Mouse (Mus musculus) neural tube, embryonic 11.5 days (tissue): ENCODE measurements around the gene Kat7. TPM values are rescaled to one million over a fixed set of nuclear protein-coding genes. Genes with fewer than 3 reads are reported as not detected.

ENCODE experiments used
- ATAC-seq: fragments of 200-750 bp; cut with Nextera tagmentation; 2 replicates; pipeline ENCODE4 v1.8.0; 2017; ENCODE audit warnings: moderate number of reproducible peaks, mild to moderate bottlenecking, moderate TSS enrichment, moderate library complexity; ENCODE audit not compliant: insufficient read depth, low FRiP score, low TSS enrichment
- DNase-seq: peaks from one replicate; pipeline ENCODE4 v3.0.0-alpha.2; 2015; ENCODE audit warnings: low spot score
- H3K27ac ChIP-seq: fragments of 300-500 bp; sonication (generic); 2 replicates; pipeline ENCODE4 v1.5.1; 2014; ENCODE audit warnings: low read depth, mild to moderate bottlenecking, low read length
- H3K27me3 ChIP-seq: fragments of 300-500 bp; sonication (generic); 2 replicates; pipeline ENCODE4 v1.6.1; 2014; ENCODE audit warnings: mild to moderate bottlenecking, low read length, mixed read lengths; ENCODE audit not compliant: control insufficient read depth, insufficient read depth
- H3K36me3 ChIP-seq: fragments of 300-500 bp; sonication (generic); 2 replicates; pipeline ENCODE4 v1.6.1; 2014; ENCODE audit warnings: mild to moderate bottlenecking, low read length, moderate library complexity, mixed read lengths; ENCODE audit not compliant: control insufficient read depth, insufficient read depth
- H3K4me1 ChIP-seq: fragments of 300-500 bp; sonication (generic); 2 replicates; pipeline ENCODE4 v1.6.1; 2014; ENCODE audit warnings: low read length, mixed read lengths; ENCODE audit not compliant: control insufficient read depth, insufficient read depth
- H3K4me2 ChIP-seq: fragments of 300-500 bp; sonication (generic); 2 replicates; pipeline ENCODE4 v1.6.1; 2014; ENCODE audit warnings: low read depth, mild to moderate bottlenecking, moderate library complexity
- H3K4me3 ChIP-seq: fragments of 300-500 bp; sonication (generic); 2 replicates; pipeline ENCODE4 v1.5.1; 2014; ENCODE audit warnings: low read depth, low read length
- H3K9ac ChIP-seq: fragments of 300-500 bp; sonication (generic); 2 replicates; pipeline ENCODE4 v1.6.1; 2014; ENCODE audit warnings: mild to moderate bottlenecking, low read length
- H3K9me3 ChIP-seq: fragments of 300-500 bp; sonication (generic); 2 replicates; pipeline ENCODE4 v1.6.1; 2016; ENCODE audit warnings: low read length; ENCODE audit not compliant: control insufficient read depth
- WGBS: fragments of 180-500 bp; shearing (Covaris S2); extraction: QIAGEN DNeasy Blood & Tissue Kit; methylation state at CpG from one replicate; pipeline ENCODE4 v1.1.7; 2014; 5-methylcytosine and 5-hydroxymethylcytosine counted together
- polyA plus RNA-seq: library from polyadenylated mRNA; unstranded; fragments of >200 nt; fragmentation: Nextera tagmentation; extraction: Ambion mirVana; gene quantifications from 2 replicates; pipeline ENCODE4 v1.2.1, GENCODE M21; 2014

The Kat7 gene
- polyA plus RNA-seq, 1 experiment from 2014 or later, result 87.9 TPM

DNA sequence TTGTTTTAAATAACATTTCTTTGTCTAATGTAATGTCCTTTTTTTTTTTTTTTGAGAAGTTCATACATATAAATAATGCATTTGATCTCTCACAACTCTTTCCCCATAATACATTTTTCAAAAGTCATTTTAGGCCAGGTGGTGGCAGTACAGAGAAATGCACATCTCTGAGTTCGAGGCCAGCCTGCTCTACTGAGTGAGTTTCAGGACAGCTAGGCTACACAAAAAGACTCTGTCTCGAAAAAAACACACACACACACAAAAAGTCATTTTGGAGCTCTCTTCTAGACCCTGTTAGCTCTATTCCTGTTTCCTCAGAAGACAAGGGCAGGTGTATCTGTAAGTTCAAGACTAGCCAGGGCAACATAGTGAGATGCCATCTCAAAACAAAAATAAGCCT, 42.6 kb upstream of the Kat7 start:
- H3K4me1 ChIP-seq, result no peaks in the 10 kb centered on the region
- ATAC-seq (no peak), DNase-seq (no peak)
- no peaks in the 10 kb centered on the region for H3K9me3 ChIP-seq
- no peak overlapping the region for H3K4me3 ChIP-seq
- no peak overlapping the region for H3K9ac ChIP-seq
- H3K4me2 ChIP-seq, result no peak overlapping the region
- 90% methylated on average over 2 of the region's 2 CpGs for WGBS
- no peak overlapping the region for H3K27ac ChIP-seq
- H3K36me3 ChIP-seq, result no peaks in the 10 kb centered on the region
- no peaks in the 10 kb centered on the region for H3K27me3 ChIP-seq

DNA sequence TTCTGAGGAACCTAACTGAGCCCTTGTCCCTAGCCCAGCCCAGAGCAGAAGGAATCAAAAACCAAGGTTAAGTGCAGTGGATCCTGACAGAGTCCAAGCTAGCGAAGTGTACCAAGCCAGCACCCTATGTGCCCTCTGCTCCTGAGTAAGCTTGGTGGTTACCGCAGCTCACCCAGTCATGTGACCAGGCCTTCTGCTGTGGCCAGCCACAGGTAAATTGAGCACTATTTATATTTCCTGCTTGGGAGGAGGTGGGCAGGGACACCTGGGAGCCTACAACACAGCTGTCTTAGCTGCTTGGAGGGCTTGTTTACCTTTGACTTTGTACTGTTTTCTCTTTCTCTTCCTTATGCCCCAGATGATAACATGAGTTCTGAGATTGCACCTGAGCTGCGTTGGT, 40.9 kb upstream of the Kat7 start:
- no peaks in the 10 kb centered on the region for H3K27me3 ChIP-seq
- WGBS, result 95% methylated on average over 3 of the region's 3 CpGs
- DNase-seq (no peak), ATAC-seq (no peak)
- H3K4me3 ChIP-seq, result no peak overlapping the region
- H3K9me3 ChIP-seq, result no peaks in the 10 kb centered on the region
- H3K9ac ChIP-seq, result no peak overlapping the region
- H3K4me1 ChIP-seq, result no peaks in the 10 kb centered on the region
- H3K4me2 ChIP-seq, result no peak overlapping the region
- H3K27ac ChIP-seq, result no peak overlapping the region
- no peaks in the 10 kb centered on the region for H3K36me3 ChIP-seq

DNA sequence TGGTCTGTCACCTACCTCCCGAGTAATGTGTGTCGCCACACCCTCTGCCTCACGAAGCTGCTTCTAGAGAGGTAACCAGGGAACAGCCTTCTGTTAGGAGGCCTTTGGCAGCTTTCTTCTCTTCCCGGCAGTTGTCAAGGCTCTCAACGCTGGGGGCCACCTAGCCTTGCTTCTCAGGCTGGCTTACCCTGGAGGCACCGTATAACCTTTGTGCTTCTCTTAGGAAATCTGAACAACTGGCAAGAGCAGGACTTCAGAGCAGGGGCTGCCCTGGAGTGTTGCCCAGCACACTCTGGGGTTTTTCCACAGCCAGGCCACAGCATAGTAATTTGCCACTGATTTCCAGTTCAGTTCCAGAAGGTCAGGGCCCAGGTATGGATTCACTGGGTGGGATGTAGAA, 40.2 kb upstream of the Kat7 start:
- DNase-seq (no peak), ATAC-seq (no peak)
- Histone ChIP-seq H3K27ac (no peak overlapping the region), H3K4me3 (no peak overlapping the region), H3K27me3 (no peaks in the 10 kb centered on the region), H3K9ac (no peak overlapping the region), H3K36me3 (no peaks in the 10 kb centered on the region), H3K4me2 (no peak overlapping the region), H3K4me1 (no peaks in the 10 kb centered on the region), H3K9me3 (no peaks in the 10 kb centered on the region)
- WGBS, result 69% methylated on average over 6 of the region's 6 CpGs

DNA sequence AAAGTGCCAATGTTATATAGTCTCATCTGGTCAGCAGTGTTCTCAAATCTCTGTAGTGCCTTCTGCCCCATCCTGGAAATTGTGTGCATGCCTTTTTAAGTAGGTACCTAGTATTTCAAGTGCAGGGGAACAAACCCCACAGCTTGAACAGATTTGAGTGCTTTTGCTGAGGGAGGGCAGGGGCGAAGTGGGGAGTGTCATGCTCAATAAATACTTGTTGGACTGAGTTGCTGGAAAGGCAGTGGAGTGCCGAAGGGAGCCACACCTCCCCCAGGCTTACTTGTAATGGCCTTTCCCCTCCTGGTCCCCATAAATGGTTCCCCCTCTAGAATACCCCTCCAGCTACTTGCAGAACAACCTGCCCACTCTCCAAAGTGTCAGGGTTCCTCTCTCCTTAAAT, 34.1 kb upstream of the Kat7 start:
- H3K27me3 ChIP-seq, result no peaks in the 10 kb centered on the region
- 52% methylated on average over 2 of the region's 2 CpGs for WGBS
- no peak for DNase-seq
- H3K9ac ChIP-seq, result no peak overlapping the region
- H3K27ac ChIP-seq, result no peak overlapping the region
- no peaks in the 10 kb centered on the region for H3K9me3 ChIP-seq
- no peak for ATAC-seq
- no peak overlapping the region for H3K4me2 ChIP-seq
- no peak overlapping the region for H3K4me3 ChIP-seq
- no peaks in the 10 kb centered on the region for H3K36me3 ChIP-seq
- H3K4me1 ChIP-seq, result peaks cover 6% of the 10 kb centered on the region

DNA sequence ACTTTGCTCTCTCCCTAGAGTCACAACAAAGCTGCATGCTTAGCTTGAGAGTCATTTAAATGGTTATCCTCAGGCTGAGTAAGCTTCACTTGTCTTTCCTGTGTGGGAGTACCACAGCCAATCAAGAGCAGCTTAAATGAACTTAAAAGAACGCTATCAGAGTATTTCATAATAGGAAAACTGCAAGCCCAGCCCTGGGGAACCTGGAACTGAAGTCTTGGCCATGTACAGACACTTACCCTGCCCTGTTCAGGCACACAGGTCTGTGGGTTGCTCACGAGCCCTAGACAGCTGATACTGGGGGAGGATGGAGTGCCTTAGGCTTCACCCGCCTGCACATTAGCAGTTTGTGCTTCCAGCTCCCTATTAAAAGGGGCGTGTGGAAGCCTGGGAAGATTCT, 33.1 kb upstream of the Kat7 start:
- no peaks in the 10 kb centered on the region for H3K36me3 ChIP-seq
- no peak overlapping the region for H3K9ac ChIP-seq
- peaks cover 7% of the 10 kb centered on the region for H3K4me1 ChIP-seq
- 67% methylated on average over 4 of the region's 4 CpGs for WGBS
- no peaks in the 10 kb centered on the region for H3K9me3 ChIP-seq
- no peaks in the 10 kb centered on the region for H3K27me3 ChIP-seq
- H3K4me2 ChIP-seq, result no peak overlapping the region
- H3K4me3 ChIP-seq, result no peak overlapping the region
- DNase-seq, result no peak
- no peak overlapping the region for H3K27ac ChIP-seq
- ATAC-seq, result no peak

DNA sequence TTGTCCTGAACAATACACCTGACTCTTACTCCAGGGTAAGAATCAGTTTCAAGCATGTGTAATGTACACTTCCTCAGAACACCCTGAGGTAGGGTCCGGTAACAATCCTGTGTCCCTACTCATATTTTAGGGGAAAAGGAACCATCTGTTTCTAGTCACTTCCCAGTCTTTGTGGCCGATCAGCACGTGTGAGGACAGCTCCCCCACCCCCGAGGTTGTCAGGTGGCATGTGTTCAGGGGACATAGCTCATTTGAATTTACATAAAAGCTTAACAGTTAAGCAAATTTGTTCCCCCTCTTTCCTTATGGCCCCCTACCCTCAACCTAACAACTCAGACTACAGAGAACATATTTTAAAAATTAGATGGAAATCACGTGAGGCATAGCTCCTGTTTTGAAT, 30.6 kb upstream of the Kat7 start:
- Histone ChIP-seq H3K4me3 (no peak overlapping the region), H3K27me3 (no peaks in the 10 kb centered on the region), H3K4me1 (peaks cover 13% of the 10 kb centered on the region), H3K9ac (no peak overlapping the region), H3K36me3 (no peaks in the 10 kb centered on the region), H3K9me3 (no peaks in the 10 kb centered on the region), H3K27ac (no peak overlapping the region), H3K4me2 (no peak overlapping the region)
- DNase-seq, result no peak
- 42% methylated on average over 5 of the region's 5 CpGs for WGBS
- ATAC-seq, result no peak

DNA sequence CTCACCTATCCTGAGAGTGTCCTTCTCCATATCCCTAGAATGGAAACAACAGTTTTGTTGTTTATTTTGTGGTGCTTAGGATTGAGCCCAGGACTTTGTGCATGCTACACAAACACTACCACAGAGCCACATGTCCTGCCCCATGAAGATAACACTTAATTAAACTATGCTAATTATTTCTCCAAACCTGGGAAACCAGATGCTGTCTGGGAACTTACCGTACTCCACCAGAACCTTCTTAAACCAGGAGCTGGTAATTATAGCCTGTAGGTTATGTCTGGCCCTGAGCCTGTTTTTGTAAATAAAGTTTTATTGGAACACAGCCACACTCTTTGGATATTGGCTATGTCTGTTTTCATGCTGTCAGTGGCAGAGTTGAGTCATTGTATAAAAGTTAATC, 30.2 kb upstream of the Kat7 start:
- Histone ChIP-seq H3K9ac (0 out of 2 replicates have a peak overlapping the region, but pooled peaks have one; percentile 3), H3K9me3 (no peaks in the 10 kb centered on the region), H3K4me1 (peaks cover 13% of the 10 kb centered on the region), H3K4me2 (peak overlapping the region; percentile 12; the same call in 1 of the 2 replicates), H3K27me3 (no peaks in the 10 kb centered on the region), H3K4me3 (no peak overlapping the region), H3K36me3 (no peaks in the 10 kb centered on the region), H3K27ac (no peak overlapping the region)
- DNase-seq (no peak), ATAC-seq (no peak)
- WGBS, result 74% methylated on average over 1 of the region's 1 CpGs

DNA sequence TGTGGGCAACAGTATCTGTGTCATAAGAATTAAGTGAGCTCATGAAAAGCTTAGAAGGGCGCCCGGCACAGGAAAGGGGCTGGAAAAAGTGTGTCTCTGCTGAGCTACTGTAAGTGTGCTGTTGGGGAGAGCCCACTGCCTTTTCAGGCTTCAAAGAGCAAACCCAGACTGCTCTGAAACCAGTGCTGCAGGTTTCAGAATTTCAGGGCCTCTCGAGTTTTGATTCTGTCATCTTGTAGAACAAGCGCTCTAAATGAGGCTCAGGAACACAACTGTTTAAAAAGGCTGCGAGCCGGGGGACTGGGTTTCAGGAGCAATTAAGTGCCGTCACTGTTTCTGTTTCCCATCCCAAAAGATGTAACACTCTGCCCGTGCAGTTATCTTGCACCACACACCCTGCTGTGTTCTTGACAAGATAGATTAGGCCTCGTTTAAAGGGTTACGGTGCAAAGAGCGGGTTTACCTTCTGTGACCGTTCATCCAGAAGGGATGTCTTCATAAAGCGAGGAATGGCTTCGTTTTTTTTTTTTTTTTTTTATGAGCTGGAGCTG, 29.5 kb upstream of the Kat7 start:
- Histone ChIP-seq H3K27me3 (no peaks in the 10 kb centered on the region), H3K9ac (0 out of 2 replicates have a peak overlapping the region, but pooled peaks have one; percentile 7), H3K4me2 (peak overlapping the region; percentile 31), H3K4me3 (peak overlapping the region; percentile 1; the same call in 1 of the 2 replicates), H3K9me3 (no peaks in the 10 kb centered on the region), H3K4me1 (peaks cover 13% of the 10 kb centered on the region), H3K27ac (0 out of 2 replicates have a peak overlapping the region, but pooled peaks have one; percentile 51), H3K36me3 (no peaks in the 10 kb centered on the region)
- DNase-seq (peak; percentile 33), ATAC-seq (no peak)
- 4% methylated on average over 14 of the region's 14 CpGs for WGBS

DNA sequence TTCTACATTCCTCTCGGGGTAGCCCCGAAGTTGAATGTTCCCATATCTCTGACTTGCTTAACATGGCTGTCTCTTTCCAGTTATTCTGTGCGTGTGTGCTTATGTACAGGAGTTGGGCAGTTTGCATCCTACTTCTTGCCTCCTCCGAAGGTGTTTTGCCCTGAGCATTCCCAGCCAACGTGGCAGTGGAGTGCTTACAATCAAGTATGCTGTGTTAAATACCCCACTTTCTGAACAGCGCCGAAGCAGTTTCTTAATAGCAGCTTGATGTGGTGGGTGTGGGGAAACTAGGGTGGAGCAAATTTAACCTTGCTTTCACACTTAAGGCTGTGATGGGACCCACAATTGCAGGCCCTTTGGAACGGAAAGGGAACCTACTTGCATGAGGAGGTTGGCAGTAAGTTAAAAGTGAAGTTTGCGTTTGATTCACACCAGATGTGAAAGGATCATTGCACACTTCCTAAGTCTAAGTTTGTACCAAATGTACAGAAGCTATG, 27.8 kb upstream of the Kat7 start:
- no peaks in the 10 kb centered on the region for H3K36me3 ChIP-seq
- ATAC-seq (no peak), DNase-seq (no peak)
- H3K4me1 ChIP-seq, result peaks cover 13% of the 10 kb centered on the region
- H3K27ac ChIP-seq, result no peak overlapping the region
- peak overlapping the region; percentile 78 for H3K9ac ChIP-seq
- H3K27me3 ChIP-seq, result no peaks in the 10 kb centered on the region
- WGBS, result 15% methylated on average over 9 of the region's 9 CpGs
- H3K9me3 ChIP-seq, result no peaks in the 10 kb centered on the region
- peak overlapping the region; percentile 89 for H3K4me2 ChIP-seq
- H3K4me3 ChIP-seq, result peak overlapping the region; percentile 87
